Mouse (Mus musculus): Measurements from ENCODE around the gene Ube2r2. TPM values are rescaled to one million over a fixed set of nuclear protein-coding genes. Genes with fewer than 3 reads are reported as not detected.

Gene Ube2r2
- polyA plus RNA-seq (2014; fragmentation: Nextera tagmentation; extraction: Ambion mirVana) = 99.5 and 100.0 TPM in 2 replicates

GRCm38 (mm10) chr4:41135711-41136453 is at the start of gene Ube2r2:
Gene Ube2r2, plus strand, starts transcription at chr4:41135743.
- peak within 1 kb of the TSS; percentile 99 for H3K27ac ChIP-seq (ENCODE audit: low read depth, low read length)
- H3K9ac ChIP-seq (ENCODE audit: low read length) = peak within 1 kb of the TSS; percentile 98
- no peaks in the 10 kb centered on the region for H3K27me3 ChIP-seq (ENCODE audit: control insufficient read depth, insufficient read depth, low read length)
- under 1% methylated on average over 41 of the region's 65 CpGs for WGBS
- H3K4me3 ChIP-seq (ENCODE audit: low read depth, low read length) = peak within 1 kb of the TSS; percentile 96
- H3K9me3 ChIP-seq (ENCODE audit: control insufficient read depth, low read length) = no peaks in the 10 kb centered on the region
- no peaks in the 10 kb centered on the region for H3K4me1 ChIP-seq (ENCODE audit: control insufficient read depth, insufficient read depth, low read length)
- no peaks in the 10 kb centered on the region; the same call in 1 of the 2 replicates for H3K36me3 ChIP-seq (ENCODE audit: control insufficient read depth, insufficient read depth, low read length)
- H3K4me2 ChIP-seq (ENCODE audit: low read depth) = peak within 1 kb of the TSS; percentile 62
- ATAC-seq (ENCODE audit: insufficient read depth, low FRiP score, low TSS enrichment) = peak; percentile 84
- DNase-seq (ENCODE audit: low spot score) = no peak

DNA sequence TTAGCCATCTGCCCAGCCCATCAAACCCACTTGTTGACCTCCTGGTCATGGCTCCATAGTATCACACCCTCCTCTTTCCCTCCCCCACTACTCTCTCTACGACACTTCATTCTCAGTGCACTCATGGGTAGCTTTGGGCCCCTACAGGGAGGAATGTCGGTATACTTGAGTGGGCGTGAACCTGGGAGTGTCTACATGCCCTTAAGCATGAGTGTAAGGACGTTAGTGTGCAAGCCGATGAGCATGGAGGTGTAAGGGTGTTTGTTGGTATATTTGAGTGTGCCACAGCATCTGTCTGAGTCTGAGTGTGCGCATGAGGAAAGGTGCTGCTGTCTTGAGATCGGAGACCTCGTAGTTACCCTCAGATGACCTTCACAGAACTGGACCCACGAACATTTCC is 48.6 kb upstream of the Ube2r2 start:
- ATAC-seq (ENCODE audit: insufficient read depth, low FRiP score, low TSS enrichment) (no peak), DNase-seq (ENCODE audit: low spot score) (no peak)
- no peaks in the 10 kb centered on the region for H3K9me3 ChIP-seq (ENCODE audit: control insufficient read depth, low read length)
- no peaks in the 10 kb centered on the region for H3K36me3 ChIP-seq (ENCODE audit: control insufficient read depth, insufficient read depth, low read length)
- no peaks in the 10 kb centered on the region for H3K4me1 ChIP-seq (ENCODE audit: control insufficient read depth, insufficient read depth, low read length)
- no peak overlapping the region for H3K4me3 ChIP-seq (ENCODE audit: low read depth, low read length)
- H3K27ac ChIP-seq (ENCODE audit: low read depth, low read length) = no peak overlapping the region
- H3K4me2 ChIP-seq (ENCODE audit: low read depth) = no peak overlapping the region
- H3K27me3 ChIP-seq (ENCODE audit: control insufficient read depth, insufficient read depth, low read length) = no peaks in the 10 kb centered on the region
- no peak overlapping the region for H3K9ac ChIP-seq (ENCODE audit: low read length)
- WGBS = 77% methylated on average over 9 of the region's 9 CpGs

DNA sequence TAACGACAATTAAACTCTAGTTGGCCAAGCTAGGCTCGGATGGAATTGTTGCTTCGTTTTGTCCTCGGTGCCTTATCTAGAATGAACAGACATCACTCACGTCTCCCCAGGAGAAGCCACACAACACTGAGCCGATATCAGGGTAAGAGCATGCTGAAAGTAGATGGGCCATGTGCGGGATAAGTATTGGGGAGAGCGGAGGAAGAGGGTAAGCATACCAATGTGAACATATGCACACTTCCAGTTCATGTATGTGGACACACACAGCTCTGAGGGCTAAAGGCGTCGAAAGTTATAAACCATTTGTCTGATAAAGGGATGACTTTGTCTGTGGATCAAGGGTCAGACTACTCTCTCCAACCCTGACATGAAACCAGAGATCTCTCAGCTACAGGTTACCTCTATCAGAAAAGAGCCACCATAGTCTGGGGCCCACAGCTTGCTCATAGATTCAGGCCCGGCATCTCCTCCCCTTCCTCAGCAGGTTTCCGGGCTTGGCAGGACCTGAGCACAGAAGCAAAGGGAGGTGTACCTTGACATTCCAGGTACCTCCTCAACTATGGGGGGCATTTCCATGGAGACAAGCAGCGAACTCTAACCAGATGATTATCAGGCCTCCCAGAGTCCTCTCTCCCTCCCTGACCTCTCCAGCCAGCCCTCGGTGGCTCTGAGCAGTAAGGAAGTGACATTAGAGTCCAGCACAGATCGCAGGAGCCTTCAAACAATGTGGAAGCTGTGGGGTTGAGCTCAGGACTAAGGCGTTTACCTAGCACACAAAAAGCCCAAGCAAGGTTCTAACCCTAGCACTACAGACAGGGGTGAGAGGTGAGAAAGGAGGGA is 47.9 kb upstream of the Ube2r2 start:
- H3K9ac ChIP-seq (ENCODE audit: low read length) = no peak overlapping the region
- no peaks in the 10 kb centered on the region for H3K27me3 ChIP-seq (ENCODE audit: control insufficient read depth, insufficient read depth, low read length)
- ATAC-seq (ENCODE audit: insufficient read depth, low FRiP score, low TSS enrichment) (no peak), DNase-seq (ENCODE audit: low spot score) (no peak)
- H3K4me1 ChIP-seq (ENCODE audit: control insufficient read depth, insufficient read depth, low read length) = no peaks in the 10 kb centered on the region
- H3K36me3 ChIP-seq (ENCODE audit: control insufficient read depth, insufficient read depth, low read length) = no peaks in the 10 kb centered on the region
- H3K4me2 ChIP-seq (ENCODE audit: low read depth) = no peak overlapping the region
- H3K27ac ChIP-seq (ENCODE audit: low read depth, low read length) = no peak overlapping the region
- WGBS = 86% methylated on average over 16 of the region's 16 CpGs
- no peak overlapping the region for H3K4me3 ChIP-seq (ENCODE audit: low read depth, low read length)
- H3K9me3 ChIP-seq (ENCODE audit: control insufficient read depth, low read length) = no peaks in the 10 kb centered on the region

GRCm38 (mm10) chr4:41089189-41089588 is 46.4 kb upstream of the Ube2r2 start:
- no peak for ATAC-seq (ENCODE audit: insufficient read depth, low FRiP score, low TSS enrichment)
- Histone ChIP-seq H3K4me3 (ENCODE audit: low read depth, low read length) (no peak overlapping the region), H3K4me1 (ENCODE audit: control insufficient read depth, insufficient read depth, low read length) (no peaks in the 10 kb centered on the region), H3K4me2 (ENCODE audit: low read depth) (no peak overlapping the region), H3K27me3 (ENCODE audit: control insufficient read depth, insufficient read depth, low read length) (no peaks in the 10 kb centered on the region), H3K9me3 (ENCODE audit: control insufficient read depth, low read length) (no peaks in the 10 kb centered on the region), H3K27ac (ENCODE audit: low read depth, low read length) (no peak overlapping the region), H3K36me3 (ENCODE audit: control insufficient read depth, insufficient read depth, low read length) (no peaks in the 10 kb centered on the region), H3K9ac (ENCODE audit: low read length) (no peak overlapping the region)
- DNase-seq (ENCODE audit: low spot score) = no peak
- WGBS = 86% methylated on average over 4 of the region's 4 CpGs

- DNase-seq (ENCODE audit: low spot score) (no peak), ATAC-seq (ENCODE audit: insufficient read depth, low FRiP score, low TSS enrichment) (no peak)
- no peak overlapping the region for H3K4me2 ChIP-seq (ENCODE audit: low read depth)
- H3K36me3 ChIP-seq (ENCODE audit: control insufficient read depth, insufficient read depth, low read length) = no peaks in the 10 kb centered on the region
- H3K9me3 ChIP-seq (ENCODE audit: control insufficient read depth, low read length) = no peaks in the 10 kb centered on the region
- no peak overlapping the region for H3K27ac ChIP-seq (ENCODE audit: low read depth, low read length)
- no peaks in the 10 kb centered on the region for H3K4me1 ChIP-seq (ENCODE audit: control insufficient read depth, insufficient read depth, low read length)
- H3K4me3 ChIP-seq (ENCODE audit: low read depth, low read length) = no peak overlapping the region
- no peaks in the 10 kb centered on the region for H3K27me3 ChIP-seq (ENCODE audit: control insufficient read depth, insufficient read depth, low read length)
- WGBS = 89% methylated on average over 2 of the region's 2 CpGs
- H3K9ac ChIP-seq (ENCODE audit: low read length) = no peak overlapping the region
Measured at GRCm38 (mm10) chr4:41089705-41090104, 45.8 kb upstream of the Ube2r2 start.

- no peaks in the 10 kb centered on the region for H3K4me1 ChIP-seq (ENCODE audit: control insufficient read depth, insufficient read depth, low read length)
- H3K9me3 ChIP-seq (ENCODE audit: control insufficient read depth, low read length) = no peaks in the 10 kb centered on the region
- ATAC-seq (ENCODE audit: insufficient read depth, low FRiP score, low TSS enrichment) = no peak
- H3K9ac ChIP-seq (ENCODE audit: low read length) = no peak overlapping the region
- H3K4me3 ChIP-seq (ENCODE audit: low read depth, low read length) = no peak overlapping the region
- no peaks in the 10 kb centered on the region for H3K36me3 ChIP-seq (ENCODE audit: control insufficient read depth, insufficient read depth, low read length)
- no peak overlapping the region for H3K27ac ChIP-seq (ENCODE audit: low read depth, low read length)
- WGBS = 56% methylated on average over 3 of the region's 3 CpGs
- H3K27me3 ChIP-seq (ENCODE audit: control insufficient read depth, insufficient read depth, low read length) = no peaks in the 10 kb centered on the region
- DNase-seq (ENCODE audit: low spot score) = no peak
- no peak overlapping the region for H3K4me2 ChIP-seq (ENCODE audit: low read depth)
Measured at GRCm38 (mm10) chr4:41091391-41091790, 44.2 kb upstream of the Ube2r2 start.

DNA sequence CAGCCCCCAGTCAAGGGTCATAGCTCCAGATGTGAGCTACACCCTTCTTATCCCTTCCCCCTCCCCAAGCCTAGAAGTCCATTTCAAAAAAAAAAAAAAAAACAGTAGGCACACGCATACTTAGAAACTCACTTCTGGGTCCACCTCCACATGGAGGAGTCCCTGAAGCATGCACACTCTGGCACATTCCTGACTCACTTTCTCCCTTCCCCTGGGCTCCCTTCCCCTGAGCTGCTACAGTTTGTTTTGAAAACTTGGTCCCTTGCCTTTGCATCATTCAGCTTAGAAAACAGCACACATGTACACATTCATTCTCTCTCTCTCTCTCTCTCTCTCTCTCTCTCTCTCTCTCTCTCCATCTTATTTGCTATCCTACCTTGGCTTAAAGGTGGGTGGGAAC is 42.6 kb upstream of the Ube2r2 start:
- DNase-seq (ENCODE audit: low spot score) = no peak
- no peak overlapping the region for H3K4me2 ChIP-seq (ENCODE audit: low read depth)
- ATAC-seq (ENCODE audit: insufficient read depth, low FRiP score, low TSS enrichment) = no peak
- peaks cover 11% of the 10 kb centered on the region for H3K27me3 ChIP-seq (ENCODE audit: control insufficient read depth, insufficient read depth, low read length)
- H3K9ac ChIP-seq (ENCODE audit: low read length) = no peak overlapping the region
- H3K4me1 ChIP-seq (ENCODE audit: control insufficient read depth, insufficient read depth, low read length) = peaks cover 2% of the 10 kb centered on the region; the same call in 1 of the 2 replicates
- H3K4me3 ChIP-seq (ENCODE audit: low read depth, low read length) = no peak overlapping the region
- H3K36me3 ChIP-seq (ENCODE audit: control insufficient read depth, insufficient read depth, low read length) = no peaks in the 10 kb centered on the region
- no peak overlapping the region for H3K27ac ChIP-seq (ENCODE audit: low read depth, low read length)
- H3K9me3 ChIP-seq (ENCODE audit: control insufficient read depth, low read length) = no peaks in the 10 kb centered on the region
- WGBS = 60% methylated on average over 1 of the region's 1 CpGs

DNA sequence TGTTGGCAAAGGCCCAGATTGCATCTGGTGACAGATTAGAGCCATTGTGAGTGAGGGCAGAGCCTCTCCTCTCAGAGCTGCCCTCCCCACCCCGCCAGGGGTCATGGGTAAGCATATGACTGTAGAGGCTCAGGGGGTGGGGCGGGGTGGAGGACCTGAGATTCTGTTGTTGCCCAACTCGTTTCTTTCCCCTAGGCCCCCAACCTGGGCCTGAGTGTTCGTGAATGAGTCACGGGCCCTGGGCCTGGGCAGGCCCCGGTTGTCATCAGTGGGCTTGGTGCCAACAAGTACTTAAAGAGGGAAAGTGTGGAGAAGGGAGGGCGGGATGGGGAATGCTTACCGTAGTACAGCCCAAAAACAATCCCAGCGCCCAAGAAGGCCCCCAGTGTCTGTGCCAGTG is 41.2 kb upstream of the Ube2r2 start:
- Histone ChIP-seq H3K9me3 (ENCODE audit: control insufficient read depth, low read length) (no peaks in the 10 kb centered on the region), H3K27ac (ENCODE audit: low read depth, low read length) (no peak overlapping the region), H3K4me2 (ENCODE audit: low read depth) (no peak overlapping the region), H3K4me1 (ENCODE audit: control insufficient read depth, insufficient read depth, low read length) (peaks cover 6% of the 10 kb centered on the region), H3K27me3 (ENCODE audit: control insufficient read depth, insufficient read depth, low read length) (peaks cover 20% of the 10 kb centered on the region), H3K36me3 (ENCODE audit: control insufficient read depth, insufficient read depth, low read length) (no peaks in the 10 kb centered on the region), H3K9ac (ENCODE audit: low read length) (no peak overlapping the region), H3K4me3 (ENCODE audit: low read depth, low read length) (no peak overlapping the region)
- ATAC-seq (ENCODE audit: insufficient read depth, low FRiP score, low TSS enrichment) (no peak), DNase-seq (ENCODE audit: low spot score) (no peak)
- 87% methylated on average over 9 of the region's 9 CpGs for WGBS

All from neural tube, embryonic 11.5 days (tissue).